Mouse (Mus musculus): Measurements from ENCODE around the gene D8Ertd738e.
"Not testable (repeated sequence)": the region's sequence is repeated elsewhere in the genome, so short reads cannot be mapped to it uniquely, and the experiment has no call there.

D8Ertd738e gene

GRCm38 (mm10) chr8:84249257-84250170 lies at the start of gene D8Ertd738e:
Gene D8Ertd738e (minus strand): TSS chr8:84249719.
- peak; percentile 75 to 86 for DNase-seq (ENCODE audit: low spot score in 2 of 2)

GRCm38 (mm10) chr8:84297029-84297785 lies 47.7 kb upstream of the D8Ertd738e start:
- no peak for DNase-seq (ENCODE audit: low spot score in 2 of 2)

DNA sequence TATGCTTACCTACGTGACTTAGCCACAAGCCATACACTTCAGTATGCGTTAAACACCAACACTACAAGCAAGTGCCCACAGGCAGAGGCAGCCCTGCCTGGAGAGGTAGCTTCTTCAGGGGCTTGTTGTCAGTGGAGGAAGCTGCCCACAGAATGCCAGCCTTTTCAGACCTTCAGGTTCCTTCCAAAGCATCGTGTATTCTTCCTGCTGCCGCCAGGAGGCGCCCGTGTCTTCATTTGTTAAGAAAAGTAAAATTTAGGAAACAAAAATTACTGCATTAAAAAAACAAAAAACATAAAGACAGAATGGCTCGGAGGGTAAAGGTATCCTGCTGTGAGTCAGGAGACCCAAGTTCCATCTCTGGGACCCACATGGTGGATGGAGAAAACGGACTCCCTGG lies 42.2 kb upstream of the D8Ertd738e start:
- peak; percentile 18 to 28 for DNase-seq (ENCODE audit: low spot score in 2 of 2)

DNA sequence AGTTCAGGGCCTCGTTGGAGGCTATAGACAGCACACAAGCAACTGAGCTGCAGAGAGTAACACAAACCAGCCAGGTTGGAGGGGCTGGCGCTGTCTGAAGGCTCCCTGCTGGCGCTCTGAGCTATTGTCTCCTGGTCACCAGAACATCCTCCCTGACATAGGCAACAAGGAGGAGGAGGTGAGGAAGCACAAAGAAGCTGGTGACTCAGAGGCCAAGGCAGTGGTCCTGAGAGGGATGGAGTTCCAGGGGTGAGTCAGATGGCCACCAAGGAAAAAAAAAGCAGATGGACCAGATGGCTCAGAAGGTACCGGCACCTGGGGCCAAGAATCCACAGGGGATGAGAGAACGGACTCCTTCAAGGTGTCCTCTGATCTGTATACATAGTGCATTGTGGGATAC lies 41.6 kb upstream of the D8Ertd738e start:
- DNase-seq (ENCODE audit: low spot score in 2 of 2) = no peak

DNA sequence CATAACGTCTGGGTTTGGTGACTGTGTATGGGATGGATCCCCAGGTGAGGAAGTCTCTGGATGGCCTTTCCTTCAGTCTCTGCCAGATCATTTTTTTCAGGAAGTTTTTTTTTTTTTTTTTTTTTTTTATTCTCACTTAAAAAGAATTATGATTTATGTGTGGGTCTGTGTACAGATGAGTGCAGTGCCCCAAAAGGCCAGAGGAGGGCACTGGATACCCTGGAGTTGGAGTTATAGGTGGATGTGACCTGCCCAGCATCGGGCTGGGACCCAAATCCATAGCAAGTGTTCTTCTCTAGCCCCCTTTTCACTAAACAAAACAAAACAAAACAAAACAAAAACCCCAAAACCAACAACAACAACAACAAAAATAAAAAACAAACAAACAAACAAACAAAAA lies 39.4 kb upstream of the D8Ertd738e start:
- DNase-seq (ENCODE audit: low spot score in 2 of 2) = no peak

DNA sequence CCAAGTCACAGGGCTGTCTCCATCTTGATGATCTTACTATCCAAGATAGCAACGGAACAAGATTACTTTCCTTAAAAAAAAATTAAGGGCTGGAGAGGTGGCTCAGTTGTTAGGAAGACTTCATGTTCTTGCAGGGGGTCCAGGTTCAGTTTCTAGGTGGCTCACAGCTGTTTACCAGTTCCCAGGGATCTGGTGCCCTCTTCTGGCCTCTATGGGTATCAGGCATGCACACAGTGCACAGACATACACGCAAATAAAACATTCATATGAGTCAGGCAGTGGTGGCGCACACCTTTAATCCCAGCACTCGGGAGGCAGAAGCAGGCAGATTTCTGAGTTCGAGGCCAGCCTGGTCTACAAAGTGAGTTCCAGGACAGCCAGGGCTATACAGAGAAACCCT lies 36.1 kb upstream of the D8Ertd738e start:
- DNase-seq (ENCODE audit: low spot score in 2 of 2) = not testable (repeated sequence)

DNA sequence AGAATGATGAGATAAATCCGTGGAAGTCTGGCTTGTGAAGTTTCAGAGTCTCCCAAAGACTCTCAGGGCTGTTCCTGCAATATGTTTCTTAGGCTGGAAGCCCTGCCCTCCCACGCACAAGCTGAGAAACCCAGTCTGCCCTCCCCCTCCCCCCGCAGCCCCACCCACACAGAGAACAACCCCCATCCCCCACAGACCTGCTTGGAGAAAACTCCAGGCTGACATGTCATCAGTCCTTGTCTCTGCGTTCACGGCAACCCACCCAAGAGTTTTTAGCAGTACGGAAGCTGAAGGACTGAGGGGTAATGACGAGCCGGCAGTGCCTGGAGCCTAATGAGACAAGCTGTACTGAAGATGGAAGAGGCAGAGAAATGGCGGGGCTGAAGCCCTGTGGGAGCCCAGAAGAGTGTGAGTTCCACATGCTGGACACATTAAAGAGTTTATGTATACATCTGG lies 35.1 kb upstream of the D8Ertd738e start:
- no peak for DNase-seq (ENCODE audit: low spot score in 2 of 2)

DNA sequence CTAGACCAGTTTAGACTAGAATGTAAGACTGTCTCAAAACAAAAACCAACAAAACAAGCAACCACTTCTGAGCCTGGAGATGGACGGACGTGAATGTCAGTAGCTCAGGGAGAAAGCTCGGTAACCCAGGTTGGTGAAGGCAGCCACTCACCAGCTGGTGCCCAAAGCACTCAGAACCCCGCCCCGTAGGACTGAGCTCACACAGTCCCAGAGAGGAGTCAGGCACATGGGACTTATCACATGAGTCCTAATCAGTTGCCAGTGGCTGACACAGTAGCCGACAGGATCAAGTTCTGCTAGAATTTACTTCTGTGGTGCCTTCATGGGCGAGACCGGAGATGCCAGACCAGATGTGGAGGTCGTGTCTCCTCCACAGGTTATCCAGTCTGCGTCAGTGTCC lies 31.3 kb upstream of the D8Ertd738e start:
- DNase-seq (ENCODE audit: low spot score in 2 of 2) = no peak

- DNase-seq (ENCODE audit: low spot score in 2 of 2) = no peak
Measured at GRCm38 (mm10) chr8:84276447-84276846, 26.9 kb upstream of the D8Ertd738e start.

DNA sequence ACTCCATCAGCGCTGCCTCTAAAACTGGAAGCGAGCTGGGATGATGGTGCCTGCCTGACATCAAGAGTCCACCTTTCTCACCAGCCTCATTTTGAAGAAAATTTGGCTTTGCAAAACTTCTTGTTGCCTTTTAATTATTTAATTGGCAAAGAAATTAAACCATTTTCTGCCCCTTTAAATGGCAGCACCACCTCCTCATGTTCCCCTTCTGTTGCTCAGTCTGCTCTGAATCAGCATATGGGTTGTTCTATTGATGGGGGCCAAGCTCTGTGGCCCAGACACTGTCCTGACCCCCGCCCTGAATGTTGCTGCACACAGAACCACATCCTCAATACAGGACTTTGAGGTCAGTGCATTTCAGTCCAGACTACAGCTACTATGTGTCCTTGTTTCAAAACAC lies 24.4 kb upstream of the D8Ertd738e start:
- DNase-seq (ENCODE audit: low spot score in 2 of 2) = no peak

DNA sequence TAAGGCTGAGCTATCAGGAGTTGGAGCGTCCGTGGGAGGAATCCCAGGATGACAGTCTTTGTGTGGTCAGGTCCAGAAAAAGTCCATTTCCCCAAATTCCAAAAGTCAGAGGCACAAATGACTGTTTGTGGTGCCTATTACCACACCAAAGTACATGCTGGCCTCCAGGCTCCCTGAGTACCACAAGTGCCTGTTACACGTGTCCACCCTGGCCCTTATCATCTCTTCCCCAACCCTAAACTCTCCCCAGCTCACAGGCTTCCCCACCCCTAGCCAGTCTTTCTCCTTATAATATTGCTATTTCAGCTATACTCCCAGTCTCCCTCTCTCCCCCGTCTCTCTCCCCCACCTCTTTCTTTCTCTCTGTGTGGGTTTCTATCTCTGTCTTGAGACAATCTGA lies 22.8 kb upstream of the D8Ertd738e start:
- DNase-seq (ENCODE audit: low spot score in 2 of 2) = no peak

GRCm38 (mm10) chr8:84269950-84270773 lies 20.6 kb upstream of the D8Ertd738e start, which contains the start of gene Ccdc130:
Gene Ccdc130 (minus strand): TSS chr8:84270380.
- peak; percentile 99 to 100 for DNase-seq (ENCODE audit: low spot score in 2 of 2)

DNA sequence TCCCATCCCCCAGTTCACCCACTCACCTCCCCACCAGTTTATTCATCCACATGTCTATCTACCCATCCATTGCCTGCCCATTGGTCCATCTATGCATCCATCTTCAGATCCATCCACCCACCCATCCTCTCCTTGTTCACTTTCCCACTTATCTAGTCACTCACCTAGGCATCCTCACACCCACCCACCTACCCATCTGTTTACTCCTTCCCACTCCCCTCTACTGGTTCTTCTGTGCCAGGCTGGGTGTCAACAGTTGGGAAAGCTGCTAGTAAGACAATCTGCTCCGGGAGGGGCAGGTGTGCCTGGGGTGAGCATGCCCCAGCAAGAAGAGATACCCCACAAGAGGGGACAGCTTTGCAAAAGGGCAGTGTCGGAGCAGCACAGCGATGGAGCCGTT lies 11.6 kb upstream of the D8Ertd738e start:
- DNase-seq (ENCODE audit: low spot score in 2 of 2) = no peak

DNA sequence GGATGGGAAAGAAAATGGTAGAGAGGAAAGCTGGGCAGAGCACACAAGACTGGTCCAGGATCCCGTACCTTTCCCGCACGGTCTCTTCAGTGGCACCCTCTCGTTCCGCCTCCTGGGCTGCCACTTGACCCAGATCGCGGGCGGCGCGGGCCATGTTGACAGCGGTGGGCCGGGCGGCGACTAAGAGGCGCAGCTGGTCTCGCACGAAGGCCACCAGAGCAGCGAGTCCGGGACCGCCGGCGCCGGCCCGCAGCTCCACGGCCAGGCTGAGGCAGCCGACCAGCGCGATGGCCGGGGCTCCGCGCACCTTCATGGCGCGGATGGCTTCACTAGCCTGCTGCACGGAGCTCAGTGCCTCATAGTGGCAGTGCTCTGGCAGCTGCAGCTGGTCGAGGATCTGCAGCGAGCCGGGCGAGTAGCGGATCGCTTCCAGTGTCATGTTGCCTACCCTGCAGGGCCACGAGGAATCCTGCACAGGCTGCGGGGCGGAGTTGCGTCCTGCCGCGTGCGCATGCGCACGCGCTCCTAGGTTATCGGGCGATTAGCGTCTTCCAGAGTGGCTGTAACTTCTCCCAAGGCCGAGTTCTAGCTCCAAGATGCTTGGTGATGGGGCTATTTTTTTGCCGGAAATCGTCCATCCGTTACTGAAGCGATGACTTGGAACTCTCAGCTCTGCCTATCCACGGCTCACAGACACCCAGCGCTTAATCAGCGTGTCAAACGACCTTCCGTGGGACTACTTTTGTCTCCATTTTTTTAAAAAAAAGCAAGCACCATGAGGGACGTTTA lies 7.5 kb upstream of the D8Ertd738e start, which contains the start of gene Mri1:
TSS of gene Mri1 (minus strand) at position 505 of the 789 bp plus-strand sequence.
- DNase-seq (ENCODE audit: low spot score in 2 of 2) = peak; percentile 75 to 83

DNA sequence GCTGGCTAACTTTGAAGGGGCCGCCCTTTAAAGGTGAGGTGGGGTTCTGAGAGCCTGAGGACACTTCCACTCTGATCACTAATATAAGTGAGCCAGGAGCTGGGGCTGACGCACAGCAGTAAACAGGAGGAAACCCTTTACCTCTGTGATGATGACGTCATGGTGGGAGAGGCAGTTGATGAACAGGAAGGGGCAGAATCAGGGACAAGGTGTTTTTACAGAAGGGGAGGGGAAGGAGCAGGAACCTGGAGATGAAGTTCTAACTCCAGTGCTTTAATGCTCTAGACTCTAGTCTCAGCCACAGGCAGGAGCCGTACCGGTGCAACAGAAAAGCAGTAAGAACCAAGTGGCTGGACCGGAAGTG lies 6.9 kb upstream of the D8Ertd738e start:
- DNase-seq (ENCODE audit: low spot score in 2 of 2) = peak in 1 of 2 experiments; percentile 31

DNA sequence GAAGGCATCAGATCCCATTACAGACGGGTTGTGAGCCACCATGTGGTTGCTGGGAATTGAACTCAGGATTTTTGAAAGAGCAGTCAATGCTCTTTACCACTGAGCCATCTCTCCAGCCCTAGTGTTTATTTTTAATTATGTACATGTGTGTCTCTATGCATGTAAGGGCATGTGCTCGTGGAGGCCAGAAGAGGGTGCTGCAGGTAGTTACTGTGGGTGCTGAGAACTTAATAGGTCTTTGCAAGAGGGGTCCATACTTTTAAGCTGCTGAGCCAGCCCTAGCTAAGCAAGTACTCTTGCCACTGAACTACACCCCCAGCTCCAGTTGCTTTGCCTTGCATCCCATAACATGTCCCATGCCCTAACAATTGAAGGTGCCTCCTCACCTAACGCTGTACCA lies 6.3 kb upstream of the D8Ertd738e start:
- DNase-seq (ENCODE audit: low spot score in 2 of 2) = no peak

DNA sequence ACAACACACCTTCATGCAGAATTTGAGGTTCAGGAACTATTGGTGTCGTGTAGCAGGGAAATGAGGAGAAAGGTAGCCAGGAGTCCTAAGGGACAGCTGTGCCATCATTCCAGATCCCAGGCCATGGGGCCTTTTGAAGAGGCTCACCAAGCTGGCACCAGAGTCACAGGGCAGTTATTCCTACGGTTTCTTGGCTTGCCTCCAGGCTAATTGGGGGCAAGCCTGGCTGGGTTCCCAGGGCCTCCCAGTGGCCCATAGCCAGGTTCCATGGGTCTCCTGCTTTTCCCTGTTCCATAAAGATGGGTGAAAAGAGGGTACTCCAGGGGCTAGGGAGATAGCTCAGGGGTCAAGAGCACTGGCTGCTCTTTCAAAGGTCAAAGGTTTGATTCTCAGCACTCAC lies 7.7 kb downstream of the D8Ertd738e start:
- no peak for DNase-seq (ENCODE audit: low spot score in 2 of 2)

DNA sequence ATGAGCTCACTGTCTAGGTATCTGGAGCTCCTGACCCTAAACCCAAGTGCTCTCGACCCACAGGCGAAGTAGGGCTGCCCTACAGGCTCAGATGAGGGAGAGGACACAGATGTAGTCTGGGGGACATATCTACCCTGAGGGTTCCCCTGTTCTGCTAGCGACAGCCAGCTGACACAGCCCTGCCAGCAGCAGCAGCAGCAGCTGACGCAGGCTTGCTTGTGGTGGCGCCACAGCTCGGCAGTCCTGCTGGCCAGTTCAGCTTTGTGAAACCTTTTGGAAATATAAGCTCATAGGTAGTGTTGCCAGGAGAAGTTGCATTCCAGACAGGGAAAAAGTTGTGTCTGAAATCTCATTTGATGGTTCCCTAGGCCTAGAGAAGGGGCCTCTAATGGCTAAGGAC lies 8.4 kb downstream of the D8Ertd738e start:
- DNase-seq (ENCODE audit: low spot score in 2 of 2) = no peak

DNA sequence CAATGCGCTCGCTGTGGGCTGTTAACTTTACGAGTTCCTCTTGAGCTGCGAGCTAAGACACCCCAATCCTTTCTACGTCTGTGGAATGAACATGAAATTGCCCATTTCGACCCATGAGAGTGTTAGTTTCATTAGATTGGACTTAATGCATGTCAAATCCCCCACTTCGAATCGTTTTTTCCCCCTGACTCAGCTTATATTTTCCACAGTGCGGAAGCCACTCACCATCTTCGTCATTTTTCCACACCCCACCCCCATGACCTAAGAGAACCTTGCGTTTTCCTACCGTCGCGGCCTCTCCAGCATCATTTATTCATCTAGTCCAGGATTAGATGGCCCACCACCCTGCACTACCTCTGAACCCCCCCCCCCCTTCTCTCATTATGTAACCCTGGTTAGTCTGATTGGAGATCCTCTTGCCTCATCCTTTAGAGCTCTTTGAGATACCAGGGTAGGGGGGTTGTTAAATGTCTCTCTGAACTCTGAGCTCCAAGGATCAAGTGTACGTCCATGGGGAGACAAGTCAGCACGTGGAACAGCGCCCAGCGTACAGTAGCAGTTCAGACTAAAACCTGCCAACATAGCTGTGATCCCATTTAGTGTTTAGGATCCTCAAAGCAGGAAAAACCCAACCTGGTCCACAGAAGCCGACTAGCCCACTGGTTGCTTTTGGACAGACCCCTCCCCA lies 11.8 kb downstream of the D8Ertd738e start:
- no peak for DNase-seq (ENCODE audit: low spot score in 2 of 2)

- peak; percentile 98 to 99 for DNase-seq (ENCODE audit: low spot score in 2 of 2)
Measured at GRCm38 (mm10) chr8:84236998-84237473, 12.5 kb downstream of the D8Ertd738e start, which contains the start of gene Zswim4. Gene Zswim4 (minus strand): TSS chr8:84237055.

Measured in urinary bladder, postnatal 36 days (tissue).